Mouse (Mus musculus): Measurements from ENCODE around the gene Tmem251. TPM values are rescaled to one million over a fixed set of nuclear protein-coding genes. Genes with fewer than 3 reads are reported as not detected.

Gene Tmem251
- total RNA-seq, 1 experiment = 4.0 TPM

DNA sequence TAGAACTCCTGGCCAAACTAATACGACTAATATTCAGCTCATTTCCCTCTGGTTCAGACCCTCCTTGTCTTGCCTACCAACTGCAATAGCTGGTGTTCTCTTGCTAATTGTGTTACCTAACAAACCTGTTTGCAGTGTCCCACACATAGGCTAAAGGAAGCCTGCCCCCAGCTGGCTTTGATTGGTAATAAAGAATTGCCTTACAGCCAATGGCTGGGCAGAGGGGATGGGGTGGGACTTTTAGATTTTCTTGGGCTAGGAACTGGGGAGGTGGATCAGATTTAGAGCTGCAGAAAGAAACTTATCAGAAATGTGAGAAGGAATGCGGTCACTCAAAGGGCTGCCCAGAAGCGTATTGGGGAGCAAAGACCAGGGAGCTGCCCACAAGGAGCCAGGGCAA lies 35.9 kb downstream of the Tmem251 start:
- Histone ChIP-seq H3K4me1 (ENCODE audit: control insufficient read depth in 2 of 2, insufficient read depth in 2 of 2, low read length in 2 of 2, poor library complexity in 1 of 2) (peaks cover 0 to 4% of the 10 kb centered on the region in 2 experiments; a peak in 2 of 4 replicates), H3K36me3 (ENCODE audit: control insufficient read depth, insufficient read depth, low read length, poor library complexity, severe bottlenecking) (peaks cover 31% of the 10 kb centered on the region), H3K9me3 (ENCODE audit: control insufficient read depth, insufficient read depth, low read depth, low read length) (no peaks in the 10 kb centered on the region), H3K27ac (ENCODE audit: insufficient read depth, low read depth, low read length, poor library complexity, severe bottlenecking) (no peak overlapping the region), H3K9ac (ENCODE audit: insufficient read depth, low read depth, low read length, poor library complexity, severe bottlenecking) (no peak overlapping the region), H3K4me3 (ENCODE audit: insufficient read depth in 1 of 2, low read depth in 1 of 2, low read length in 2 of 2, poor library complexity in 1 of 2, severe bottlenecking in 1 of 2) (no peak overlapping the region)
- in situ Hi-C loops (cut with MboI; ENCODE audit: low sequenced_read_pairs in 2 of 2, unreplicated experiment in 2 of 2) = no loop called here
- TF ChIP-seq HCFC1 (IDR thresholded peaks at IDR 0.05; ENCODE audit: borderline replicate concordance, insufficient read depth, low read length) (no peak), CHD2 (IDR thresholded peaks at IDR 0.05; ENCODE audit: low read depth, low read length) (no peak), MAFK (IDR thresholded peaks at IDR 0.05; ENCODE audit: insufficient read depth, low read depth, low read length) (no peak), ZC3H11A (IDR thresholded peaks at IDR 0.05; ENCODE audit: borderline replicate concordance, low read depth, low read length) (no peak), ZNF384 (IDR thresholded peaks at IDR 0.05; ENCODE audit: low read depth, low read length) (no peak)
- peak; percentile 56 for DNase-seq (ENCODE audit: low read depth, low spot score)

DNA sequence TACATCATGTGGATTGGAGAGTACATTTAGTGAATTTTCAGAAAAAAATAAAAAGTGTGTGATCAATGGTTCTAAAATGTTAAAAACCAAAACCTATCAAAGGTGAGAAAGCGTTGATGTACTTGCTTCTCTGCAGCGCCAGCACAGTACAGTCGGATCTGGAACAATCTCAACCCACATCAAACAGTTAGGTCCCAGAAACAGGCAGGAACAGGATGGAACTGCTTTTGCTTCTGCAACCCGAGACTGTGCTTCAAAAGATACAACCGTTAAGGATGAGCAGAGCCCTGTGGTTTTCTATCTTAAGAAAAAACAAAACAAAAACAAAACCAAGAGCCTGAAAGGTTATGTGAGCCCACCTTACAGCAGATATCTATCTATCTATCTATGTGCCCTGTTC lies 39.3 kb downstream of the Tmem251 start:
- Histone ChIP-seq H3K4me1 (ENCODE audit: control insufficient read depth in 2 of 2, insufficient read depth in 2 of 2, low read length in 2 of 2, poor library complexity in 1 of 2) (peaks cover 0 to 8% of the 10 kb centered on the region in 2 experiments; a peak in 2 of 4 replicates), H3K9me3 (ENCODE audit: control insufficient read depth, insufficient read depth, low read depth, low read length) (no peaks in the 10 kb centered on the region), H3K27ac (ENCODE audit: insufficient read depth, low read depth, low read length, poor library complexity, severe bottlenecking) (no peak overlapping the region), H3K36me3 (ENCODE audit: control insufficient read depth, insufficient read depth, low read length, poor library complexity, severe bottlenecking) (peaks cover 15% of the 10 kb centered on the region), H3K9ac (ENCODE audit: insufficient read depth, low read depth, low read length, poor library complexity, severe bottlenecking) (no peak overlapping the region), H3K4me3 (ENCODE audit: insufficient read depth in 1 of 2, low read depth in 1 of 2, low read length in 2 of 2, poor library complexity in 1 of 2, severe bottlenecking in 1 of 2) (no peak overlapping the region)
- in situ Hi-C loops (cut with MboI; ENCODE audit: low sequenced_read_pairs in 2 of 2, unreplicated experiment in 2 of 2) = no loop called here
- TF ChIP-seq MAFK (IDR thresholded peaks at IDR 0.05; ENCODE audit: insufficient read depth, low read depth, low read length) (no peak), ZC3H11A (IDR thresholded peaks at IDR 0.05; ENCODE audit: borderline replicate concordance, low read depth, low read length) (no peak), CHD2 (IDR thresholded peaks at IDR 0.05; ENCODE audit: low read depth, low read length) (no peak), ZNF384 (IDR thresholded peaks at IDR 0.05; ENCODE audit: low read depth, low read length) (no peak), HCFC1 (IDR thresholded peaks at IDR 0.05; ENCODE audit: borderline replicate concordance, insufficient read depth, low read length) (no peak)
- DNase-seq (ENCODE audit: low read depth, low spot score) = no peak

DNA sequence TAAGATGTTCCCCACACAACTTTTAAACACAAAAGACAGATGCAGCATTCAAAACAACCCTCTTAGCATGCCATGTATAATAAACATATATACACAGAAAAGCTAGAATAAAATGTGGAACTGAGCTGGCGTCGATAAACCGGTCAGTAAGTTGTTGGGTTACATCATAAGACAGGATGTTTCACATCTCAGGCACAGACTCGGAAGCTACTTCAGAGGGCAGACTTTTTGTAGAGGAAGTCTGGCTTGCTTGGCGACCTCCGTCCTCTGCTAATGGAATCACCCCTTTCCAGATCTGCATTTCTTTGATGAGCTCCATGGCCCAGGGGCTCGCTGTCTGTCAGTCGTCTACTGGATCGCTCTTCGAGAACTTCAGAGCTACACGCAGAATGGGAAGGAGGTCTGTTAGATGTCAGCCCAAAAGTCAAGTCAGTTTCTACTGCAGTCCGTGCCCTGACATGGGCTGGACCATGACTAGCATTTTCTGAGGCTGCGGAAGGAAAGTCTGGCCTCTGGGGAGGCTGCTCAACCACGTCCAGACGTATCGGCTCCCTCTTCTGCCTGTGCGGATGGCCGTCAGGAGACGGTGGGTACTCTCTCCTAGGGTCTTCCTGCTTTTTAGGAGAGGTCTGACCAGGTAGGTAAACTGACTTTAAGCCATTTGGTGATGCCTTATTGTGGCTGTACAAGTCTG lies 41.5 kb downstream of the Tmem251 start:
- H3K4me3 ChIP-seq (ENCODE audit: insufficient read depth in 1 of 2, low read depth in 1 of 2, low read length in 2 of 2, poor library complexity in 1 of 2, severe bottlenecking in 1 of 2) = no peak overlapping the region
- peaks cover 0 to 6% of the 10 kb centered on the region in 2 experiments; a peak in 1 of 4 replicates for H3K4me1 ChIP-seq (ENCODE audit: control insufficient read depth in 2 of 2, insufficient read depth in 2 of 2, low read length in 2 of 2, poor library complexity in 1 of 2)
- in situ Hi-C loops (cut with MboI; ENCODE audit: low sequenced_read_pairs in 2 of 2, unreplicated experiment in 2 of 2) = no loop called here
- H3K36me3 ChIP-seq (ENCODE audit: control insufficient read depth, insufficient read depth, low read length, poor library complexity, severe bottlenecking) = peaks cover 18% of the 10 kb centered on the region
- no peak for DNase-seq (ENCODE audit: low read depth, low spot score)
- no peak for TF ChIP-seq ZC3H11A (IDR thresholded peaks at IDR 0.05; ENCODE audit: borderline replicate concordance, low read depth, low read length)
- TF ChIP-seq MAFK (IDR thresholded peaks at IDR 0.05; ENCODE audit: insufficient read depth, low read depth, low read length) = no peak
- TF ChIP-seq CHD2 (IDR thresholded peaks at IDR 0.05; ENCODE audit: low read depth, low read length) = no peak
- no peak for TF ChIP-seq HCFC1 (IDR thresholded peaks at IDR 0.05; ENCODE audit: borderline replicate concordance, insufficient read depth, low read length)
- no peak for TF ChIP-seq ZNF384 (IDR thresholded peaks at IDR 0.05; ENCODE audit: low read depth, low read length)
- H3K9ac ChIP-seq (ENCODE audit: insufficient read depth, low read depth, low read length, poor library complexity, severe bottlenecking) = no peak overlapping the region; the same call in 1 of the 2 replicates
- no peak overlapping the region for H3K27ac ChIP-seq (ENCODE audit: insufficient read depth, low read depth, low read length, poor library complexity, severe bottlenecking)
- no peaks in the 10 kb centered on the region for H3K9me3 ChIP-seq (ENCODE audit: control insufficient read depth, insufficient read depth, low read depth, low read length)

DNA sequence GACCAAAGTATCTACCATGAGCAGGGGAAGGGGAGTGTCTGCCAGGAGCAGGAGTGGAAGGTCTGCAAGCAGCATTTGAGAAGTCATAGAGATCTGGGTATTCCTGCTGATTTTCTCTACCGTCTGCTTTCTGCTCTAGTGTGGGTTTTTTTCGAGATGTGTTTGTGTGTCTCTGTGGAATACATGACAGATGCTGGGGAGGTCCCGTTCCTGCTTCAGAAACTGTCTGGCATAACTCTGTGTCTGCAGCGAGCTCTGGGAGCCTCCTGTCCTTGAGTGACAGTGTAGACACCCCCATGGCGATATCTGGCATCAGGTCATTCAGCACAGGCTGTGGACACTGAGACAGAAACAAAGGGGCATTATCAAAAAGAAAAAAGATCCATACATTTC lies 42.0 kb downstream of the Tmem251 start:
- Histone ChIP-seq H3K9ac (ENCODE audit: insufficient read depth, low read depth, low read length, poor library complexity, severe bottlenecking) (no peak overlapping the region), H3K4me3 (ENCODE audit: insufficient read depth in 1 of 2, low read depth in 1 of 2, low read length in 2 of 2, poor library complexity in 1 of 2, severe bottlenecking in 1 of 2) (no peak overlapping the region), H3K4me1 (ENCODE audit: control insufficient read depth in 2 of 2, insufficient read depth in 2 of 2, low read length in 2 of 2, poor library complexity in 1 of 2) (peaks cover 0 to 6% of the 10 kb centered on the region in 2 experiments; a peak in 1 of 4 replicates), H3K9me3 (ENCODE audit: control insufficient read depth, insufficient read depth, low read depth, low read length) (no peaks in the 10 kb centered on the region), H3K27ac (ENCODE audit: insufficient read depth, low read depth, low read length, poor library complexity, severe bottlenecking) (no peak overlapping the region), H3K36me3 (ENCODE audit: control insufficient read depth, insufficient read depth, low read length, poor library complexity, severe bottlenecking) (peaks cover 23% of the 10 kb centered on the region)
- in situ Hi-C loops (cut with MboI; ENCODE audit: low sequenced_read_pairs in 2 of 2, unreplicated experiment in 2 of 2) = no loop called here
- no peak for DNase-seq (ENCODE audit: low read depth, low spot score)
- TF ChIP-seq ZC3H11A (IDR thresholded peaks at IDR 0.05; ENCODE audit: borderline replicate concordance, low read depth, low read length) (no peak), ZNF384 (IDR thresholded peaks at IDR 0.05; ENCODE audit: low read depth, low read length) (no peak), HCFC1 (IDR thresholded peaks at IDR 0.05; ENCODE audit: borderline replicate concordance, insufficient read depth, low read length) (no peak), CHD2 (IDR thresholded peaks at IDR 0.05; ENCODE audit: low read depth, low read length) (no peak), MAFK (IDR thresholded peaks at IDR 0.05; ENCODE audit: insufficient read depth, low read depth, low read length) (no peak)
